Mouse (Mus musculus) layer of hippocampus, adult 9-10 months (tissue): ENCODE results near the gene Wdr38.

Experiments
- DNase-seq: peaks from one replicate; pipeline ENCODE4 v3.0.0; 2022; ENCODE audit warnings: low spot score

Wdr38 gene

GRCm38 (mm10) chr2:38997386-38998374, at the start of gene Wdr38:
Gene Wdr38 (plus strand): TSS chr2:38997476.
- DNase-seq: peak; percentile 90

GRCm38 (mm10) chr2:38947566-38947965, 49.7 kb upstream of the Wdr38 start:
- no peak for DNase-seq

- DNase-seq: peak; percentile 78
These were observed 47.0 kb upstream of the Wdr38 start for GRCm38 (mm10) chr2:38950281-38950719.

GRCm38 (mm10) chr2:38953152-38953883, 44.0 kb upstream of the Wdr38 start:
- DNase-seq: no peak

- no peak for DNase-seq
These were observed 41.2 kb upstream of the Wdr38 start for GRCm38 (mm10) chr2:38956062-38956461.

- no peak for DNase-seq
These were observed 39.5 kb upstream of the Wdr38 start for GRCm38 (mm10) chr2:38957671-38958223.

GRCm38 (mm10) chr2:38964198-38964597, 33.1 kb upstream of the Wdr38 start:
- no peak for DNase-seq

- DNase-seq: no peak
These were observed 27.6 kb upstream of the Wdr38 start for GRCm38 (mm10) chr2:38969650-38970049.

- DNase-seq: no peak
These were observed 27.2 kb upstream of the Wdr38 start for GRCm38 (mm10) chr2:38970057-38970456.

- no peak for DNase-seq
These were observed 24.1 kb upstream of the Wdr38 start for GRCm38 (mm10) chr2:38973223-38973622.

- DNase-seq: no peak
These were observed 23.6 kb upstream of the Wdr38 start for GRCm38 (mm10) chr2:38973701-38974100.

GRCm38 (mm10) chr2:38974171-38974570, 23.1 kb upstream of the Wdr38 start:
- no peak for DNase-seq

- DNase-seq: no peak
These were observed 22.1 kb upstream of the Wdr38 start for GRCm38 (mm10) chr2:38975181-38975580.

- DNase-seq: no peak
These were observed 21.1 kb upstream of the Wdr38 start for GRCm38 (mm10) chr2:38975941-38976805.

- no peak for DNase-seq
These were observed 19.4 kb upstream of the Wdr38 start for GRCm38 (mm10) chr2:38977837-38978236.

- no peak for DNase-seq
These were observed 13.8 kb upstream of the Wdr38 start for GRCm38 (mm10) chr2:38983456-38983855.

GRCm38 (mm10) chr2:38986580-38986979, 10.7 kb upstream of the Wdr38 start:
- DNase-seq: no peak

- no peak for DNase-seq
These were observed 9.9 kb upstream of the Wdr38 start for GRCm38 (mm10) chr2:38987371-38987770.

GRCm38 (mm10) chr2:38987803-38988510, 9.3 kb upstream of the Wdr38 start:
- DNase-seq: no peak

- no peak for DNase-seq
These were observed 8.3 kb upstream of the Wdr38 start for GRCm38 (mm10) chr2:38988929-38989328.

- no peak for DNase-seq
These were observed 5.3 kb upstream of the Wdr38 start for GRCm38 (mm10) chr2:38992004-38992403.
